Mouse (Mus musculus) heart, adult 18-20 months (tissue): ENCODE measurements around the gene Clec4a3. TPM values are rescaled to one million over a fixed set of nuclear protein-coding genes. Genes with fewer than 3 reads are reported as not detected.
"Not testable (repeated sequence)": the region's sequence is repeated elsewhere in the genome, so short reads cannot be mapped to it uniquely, and the experiment has no call there.

Experiments used
- DNase-seq, 2 experiments: peaks; one replicate each; pipeline ENCODE4 v3.0.0; 2021 to 2022; ENCODE audit warnings: mixed read lengths in 1 of 2
- long read RNA-seq, 2 experiments: library from polyadenylated mRNA; stranded (forward); transcript quantifications; one replicate each; pipeline ENCODE4 v2.0.0; 2021
- total RNA-seq, 2 experiments: library from RNA; stranded (reverse); gene quantifications; 2 replicates each; pipeline ENCODE4 v1.2.3; 2021

Gene Clec4a3
- 1 to 10 TPM; 3.0 to 4.3 TPM for total RNA-seq
- long read RNA-seq, experiment 1, partial matches to known transcripts, result 1 of 1 reads
- long read RNA-seq, experiment 1, other reads (novel, unspliced or antisense), result 0 of 1 reads
- long read RNA-seq, experiment 2, partial matches to known transcripts, result 3 of 3 reads
- long read RNA-seq, experiment 2, other reads (novel, unspliced or antisense), result 0 of 3 reads

DNA sequence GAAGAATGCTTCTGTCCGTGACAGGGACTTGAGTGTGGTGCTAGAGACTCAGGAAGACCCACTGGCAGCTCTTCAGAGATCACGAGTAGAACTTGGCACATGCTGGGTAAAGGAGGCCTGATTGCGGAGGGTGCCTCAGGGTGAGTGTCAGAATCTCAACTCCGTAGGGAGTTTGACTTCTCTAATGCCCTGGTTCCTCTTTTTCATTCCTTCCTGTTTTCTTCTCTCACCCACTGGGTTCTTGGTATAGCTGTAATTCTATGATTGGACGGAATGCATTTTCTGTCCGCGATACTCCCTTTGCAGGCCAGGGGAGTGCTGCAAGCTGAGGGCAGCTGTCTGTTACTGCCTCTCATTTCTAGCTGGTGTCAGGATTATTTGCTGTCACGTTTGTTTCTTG is at the start of gene Clec4a3:
TSS of gene Clec4a3 (plus strand) at position 115 of the 400 bp plus-strand sequence.
- DNase-seq, result peak; percentile 33 to 67

DNA sequence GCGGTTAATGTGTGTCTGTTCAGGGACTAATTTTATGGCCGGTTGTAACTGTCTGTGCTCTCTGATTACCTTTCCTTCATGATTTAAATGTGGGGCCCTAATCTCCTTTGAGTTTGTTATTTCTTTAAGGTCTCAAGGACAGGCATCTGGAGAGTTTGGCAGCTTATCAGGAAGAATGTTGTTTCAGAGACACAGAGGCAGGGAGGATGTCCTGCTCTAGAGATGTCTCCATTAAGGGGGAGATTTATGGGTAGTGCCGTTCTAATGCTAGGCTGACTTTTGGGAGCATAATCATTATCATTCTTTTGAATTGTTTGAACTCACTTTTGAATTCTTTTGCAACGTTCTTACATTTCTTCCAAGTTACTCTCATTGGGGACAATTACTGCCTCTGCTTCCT is 32.4 kb upstream of the Clec4a3 start:
- no peak for DNase-seq

DNA sequence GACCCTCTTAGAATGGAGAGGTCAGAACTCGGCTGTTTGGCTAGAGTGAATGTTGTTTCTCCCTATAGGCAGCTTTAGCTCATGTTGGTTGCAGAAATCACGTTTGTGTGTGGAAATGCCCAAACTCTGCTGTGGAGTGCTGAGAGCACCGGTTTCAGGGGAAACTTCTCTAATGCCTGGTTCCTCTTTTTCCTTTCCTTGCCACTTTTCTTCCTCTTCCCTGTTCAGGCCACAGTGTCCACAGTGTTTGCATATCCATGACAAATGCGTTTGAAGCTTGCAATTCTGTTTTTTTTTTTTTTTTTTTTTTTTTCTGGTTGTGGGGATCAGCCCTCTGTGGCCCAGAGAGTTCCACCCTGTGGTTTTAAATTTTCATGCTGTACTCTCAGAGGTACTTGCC is 30.9 kb upstream of the Clec4a3 start, which contains the start of gene Clec4a1:
TSS of gene Clec4a1 (plus strand) at position 398 of the 400 bp plus-strand sequence.
- peak in 1 of 2 experiments; percentile 62 for DNase-seq

DNA sequence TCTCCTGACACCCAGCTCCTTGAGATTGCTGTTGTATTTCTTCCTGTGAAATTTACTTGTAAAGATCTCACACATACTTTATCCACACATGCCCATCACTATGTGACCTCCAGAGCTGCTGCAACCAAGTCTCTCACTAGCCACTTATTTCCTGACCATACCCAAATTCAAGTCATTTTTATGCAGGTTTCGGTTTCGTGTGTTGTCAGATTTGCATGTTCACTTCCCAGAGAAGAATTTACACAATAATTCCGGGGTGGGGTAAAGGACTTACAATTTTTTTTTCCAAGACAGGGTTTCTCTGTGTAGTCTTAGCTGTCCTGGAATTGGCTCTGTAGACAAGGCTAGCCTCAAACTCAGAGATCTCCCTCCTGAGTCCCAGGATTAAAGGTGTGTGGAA is 17.5 kb upstream of the Clec4a3 start:
- peak in 1 of 2 experiments; percentile 13 for DNase-seq

DNA sequence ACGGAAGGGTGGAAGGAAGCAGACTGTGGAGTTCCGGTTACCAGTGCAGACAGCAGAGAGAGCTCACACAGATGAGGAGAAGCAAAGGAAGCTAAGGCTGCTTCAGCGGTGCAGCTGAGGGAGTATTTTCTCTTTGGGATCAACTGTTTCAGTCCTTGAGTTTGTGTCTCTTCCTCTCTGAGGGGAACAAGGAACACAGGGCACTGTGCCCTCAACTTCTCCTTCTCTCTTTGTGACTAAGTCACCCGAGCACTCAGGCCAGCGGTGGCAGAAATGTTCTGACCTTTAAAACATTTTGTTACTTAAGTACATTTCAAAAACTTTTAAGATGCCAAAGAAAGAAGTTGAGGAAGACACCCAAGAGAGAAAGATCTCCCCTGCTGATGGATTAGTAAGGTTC is 12.7 kb upstream of the Clec4a3 start:
- DNase-seq, result peak in 1 of 2 experiments; percentile 46

DNA sequence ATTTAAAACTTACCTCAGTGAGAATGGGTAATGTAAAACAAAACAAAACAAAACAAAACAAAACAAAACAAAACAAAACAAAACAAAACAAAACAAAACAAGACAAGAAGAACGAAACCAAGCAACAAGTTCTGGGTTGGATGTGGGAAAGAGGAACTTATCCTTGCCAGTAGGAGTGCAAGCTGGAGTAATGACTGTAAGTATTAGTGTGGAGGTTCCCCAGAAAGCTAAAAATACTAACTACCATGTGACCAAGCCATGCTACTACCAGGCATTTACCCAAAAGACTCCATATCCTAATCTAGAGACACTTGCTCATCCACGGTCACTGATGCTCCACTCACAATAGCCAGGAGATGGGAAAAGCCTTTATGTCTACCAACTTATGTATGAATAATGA is 5.6 kb upstream of the Clec4a3 start:
- DNase-seq, result peak in 1 of 2 experiments; percentile 13

DNA sequence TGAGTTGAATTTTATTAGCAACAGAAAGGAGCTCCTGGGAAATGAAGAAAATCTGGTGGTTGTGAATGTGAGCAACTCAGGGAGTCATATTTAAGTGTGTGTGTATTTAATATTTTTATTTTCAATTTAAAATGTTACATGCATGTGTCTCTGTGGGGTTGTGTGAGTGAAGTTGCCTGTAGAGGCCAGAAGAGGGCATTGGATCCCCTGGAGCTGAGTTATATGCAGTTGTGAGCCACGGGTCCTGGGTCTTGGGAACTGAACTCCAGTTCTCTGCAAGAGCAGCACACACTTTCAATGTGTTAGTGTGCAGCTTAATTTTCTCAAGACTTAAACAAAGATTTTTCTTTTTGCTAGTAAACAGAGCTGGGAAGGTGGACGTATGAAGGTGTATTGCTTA is 12.2 kb downstream of the Clec4a3 start:
- no peak for DNase-seq

DNA sequence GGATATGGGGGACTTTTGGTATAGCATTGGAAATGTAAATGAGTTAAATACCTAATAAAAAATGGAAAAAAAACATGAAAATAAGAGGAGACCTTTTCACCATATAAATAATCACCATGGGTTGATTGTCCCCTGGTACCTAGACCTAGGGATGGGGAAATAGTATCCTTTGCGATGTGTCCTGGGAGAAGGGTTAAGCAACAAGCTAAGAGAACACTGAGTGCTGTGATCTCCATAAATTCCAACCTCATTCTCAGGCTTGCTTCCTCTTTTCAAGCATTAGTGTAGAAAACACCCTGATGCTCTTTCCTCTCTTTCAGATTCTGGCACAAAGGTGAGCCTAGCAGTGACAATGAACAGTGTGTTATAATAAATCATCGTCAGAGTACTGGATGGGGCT is 16.7 kb downstream of the Clec4a3 start:
- DNase-seq, result no peak

DNA sequence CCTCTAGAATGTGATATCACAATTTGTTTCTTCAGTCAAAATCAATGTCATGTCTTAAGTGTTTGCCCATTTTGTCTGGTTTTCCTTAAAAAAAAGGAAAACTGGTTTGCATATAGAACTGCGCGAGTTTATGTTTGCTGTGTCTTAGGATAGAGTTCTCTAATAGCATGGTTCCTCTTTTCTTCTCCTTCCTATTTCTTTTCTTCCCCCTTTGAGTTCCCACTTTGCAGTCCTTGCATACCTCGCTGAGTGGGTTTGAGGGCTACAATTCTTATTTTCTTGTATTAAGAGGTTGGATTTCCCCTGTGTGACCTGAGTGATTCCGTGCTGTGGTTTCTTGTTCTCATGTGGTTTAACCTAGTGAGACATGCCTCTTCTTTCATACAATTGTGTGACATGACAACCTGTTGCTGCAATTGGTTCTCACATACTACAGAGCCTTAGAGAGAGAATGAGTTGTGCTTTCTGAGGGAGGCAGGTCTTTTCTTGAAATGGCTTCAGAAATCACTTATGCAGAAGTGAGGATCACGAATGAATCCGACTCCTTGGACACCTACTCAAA is 37.6 kb downstream of the Clec4a3 start, which contains the start of gene Clec4a4:
TSS of gene Clec4a4 (plus strand) at position 492 of the 562 bp plus-strand sequence.
- no peak for DNase-seq

DNA sequence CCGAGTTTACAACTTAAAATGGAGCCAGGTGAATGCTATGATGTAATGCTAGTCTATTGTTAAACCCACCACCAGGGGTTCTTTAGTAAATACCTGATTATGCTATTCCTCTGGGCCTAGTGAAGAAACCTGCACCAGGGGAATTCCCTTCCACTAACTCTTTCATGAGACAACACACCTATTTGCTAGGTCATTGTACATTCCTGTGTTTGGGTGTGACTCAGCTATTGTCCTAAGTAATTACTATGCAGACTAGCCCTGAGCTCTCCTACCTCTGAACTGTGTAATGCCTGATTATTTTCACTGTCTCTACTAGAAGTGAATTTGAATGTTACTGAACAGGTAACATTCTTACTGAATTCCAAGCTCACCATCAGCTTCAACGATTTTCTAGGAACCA is 52.4 kb downstream of the Clec4a3 start:
- DNase-seq, result not testable (repeated sequence)

DNA sequence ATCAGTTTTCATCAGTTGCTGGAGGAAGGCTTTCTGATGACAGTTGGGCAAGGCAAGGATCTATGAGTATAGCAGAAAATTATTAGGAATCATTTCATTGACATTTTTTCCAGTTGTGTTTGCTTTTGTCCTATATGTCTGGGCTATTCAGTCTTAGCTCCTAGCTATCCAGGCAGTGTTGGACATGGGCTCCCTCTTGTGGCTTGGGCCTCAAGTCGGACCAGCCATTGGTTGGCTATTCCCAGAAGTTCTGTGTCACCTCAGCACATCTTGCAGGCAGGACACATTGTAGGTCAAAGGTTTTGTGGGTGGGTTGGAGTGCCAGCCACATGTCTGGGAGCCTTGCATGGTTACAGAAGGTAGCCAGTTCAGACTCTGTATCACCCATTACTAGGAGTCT is 53.3 kb downstream of the Clec4a3 start:
- DNase-seq, result peak; percentile 17 to 22

Other genes starting within 250 kb of the Clec4a3 start
- gene Nanog, start 245.0 kb upstream of the Clec4a3 start, total RNA-seq, result not detected
- 1 to 10 TPM; 2.7 to 3.5 TPM for gene Slc2a3, start 150.9 kb upstream of the Clec4a3 start, total RNA-seq
- gene Foxj2, start 132.6 kb upstream of the Clec4a3 start, total RNA-seq, result 10 to 100 TPM; 31.7 to 33.5 TPM
- 1 to 10 TPM; 1.3 to 1.6 TPM for gene C3ar1, start 96.4 kb upstream of the Clec4a3 start, total RNA-seq
- 10 to 100 TPM; 20.7 to 24.3 TPM for gene Necap1, start 78.0 kb upstream of the Clec4a3 start, total RNA-seq
- 1 to 10 TPM; 4.0 to 4.1 TPM for gene Clec4a1, start 30.7 kb upstream of the Clec4a3 start, total RNA-seq
- gene Clec4a4, start 37.9 kb downstream of the Clec4a3 start, total RNA-seq, result not detected
- gene Clec4b1, start 97.4 kb downstream of the Clec4a3 start, total RNA-seq, result not detected
- gene Clec4a2, start 153.9 kb downstream of the Clec4a3 start, total RNA-seq, result 1 to 10 TPM; 1.3 to 1.5 TPM
- gene Clec4b2, start 220.4 kb downstream of the Clec4a3 start, total RNA-seq, result not detected